Mouse (Mus musculus): ENCODE measurements around the gene Otp. TPM values are rescaled to one million over a fixed set of nuclear protein-coding genes. Genes with fewer than 3 reads are reported as not detected.

Otp gene
- not detected in 2 replicates for polyA plus RNA-seq (2015; fragmentation: Nextera tagmentation; extraction: Ambion mirVana)

GRCm38 (mm10) chr13:94875396-94875880 lies at the start of gene Otp:
Gene Otp (plus strand): TSS chr13:94875602.
- ATAC-seq (replicated peaks; ENCODE audit: extremely low read depth, insufficient read depth, low FRiP score) = no peak

GRCm38 (mm10) chr13:94826389-94826788 lies 49.0 kb upstream of the Otp start:
- 0 out of 2 replicates have a peak, but pooled peaks cover 3% of the 10 kb centered on the region for H3K36me3 ChIP-seq (ENCODE audit: control insufficient read depth, insufficient read depth)
- no peak overlapping the region for H3K27ac ChIP-seq (ENCODE audit: low read length)
- no peak for ATAC-seq (replicated peaks; ENCODE audit: extremely low read depth, insufficient read depth, low FRiP score)
- H3K4me2 ChIP-seq (ENCODE audit: low read depth, low read length) = no peak overlapping the region
- no peak overlapping the region for H3K9ac ChIP-seq (ENCODE audit: low read length)
- no peak overlapping the region for H3K4me3 ChIP-seq (ENCODE audit: low read length)
- no peaks in the 10 kb centered on the region for H3K9me3 ChIP-seq (replicated peaks; ENCODE audit: control insufficient read depth, low read length)
- peaks cover 13% of the 10 kb centered on the region for H3K4me1 ChIP-seq (ENCODE audit: control insufficient read depth, insufficient read depth, low read length)
- WGBS = 75% methylated on average over 5 of the region's 5 CpGs
- no peaks in the 10 kb centered on the region for H3K27me3 ChIP-seq (ENCODE audit: control insufficient read depth, insufficient read depth, low read length)

More at GRCm38 (mm10) chr13:94875396-94875880, at the start of gene Otp:
- no peaks in the 10 kb centered on the region for H3K4me1 ChIP-seq (ENCODE audit: control insufficient read depth, insufficient read depth, low read length)
- 2% methylated on average over 30 of the region's 30 CpGs for WGBS
- H3K9ac ChIP-seq (ENCODE audit: low read length) = no peak within 1 kb of the TSS
- no peak within 1 kb of the TSS for H3K27ac ChIP-seq (ENCODE audit: low read length)
- peaks cover 64% of the 10 kb centered on the region for H3K27me3 ChIP-seq (ENCODE audit: control insufficient read depth, insufficient read depth, low read length)
- no peak within 1 kb of the TSS for H3K4me2 ChIP-seq (ENCODE audit: low read depth, low read length)
- no peak within 1 kb of the TSS for H3K4me3 ChIP-seq (ENCODE audit: low read length)
- H3K36me3 ChIP-seq (ENCODE audit: control insufficient read depth, insufficient read depth) = no peaks in the 10 kb centered on the region
- H3K9me3 ChIP-seq (replicated peaks; ENCODE audit: control insufficient read depth, low read length) = no peaks in the 10 kb centered on the region

GRCm38 (mm10) chr13:94826986-94827385 lies 48.4 kb upstream of the Otp start:
- H3K4me1 ChIP-seq (ENCODE audit: control insufficient read depth, insufficient read depth, low read length) = peaks cover 13% of the 10 kb centered on the region
- 0 out of 2 replicates have a peak, but pooled peaks cover 3% of the 10 kb centered on the region for H3K36me3 ChIP-seq (ENCODE audit: control insufficient read depth, insufficient read depth)
- no peak overlapping the region for H3K4me2 ChIP-seq (ENCODE audit: low read depth, low read length)
- H3K4me3 ChIP-seq (ENCODE audit: low read length) = no peak overlapping the region
- H3K27me3 ChIP-seq (ENCODE audit: control insufficient read depth, insufficient read depth, low read length) = no peaks in the 10 kb centered on the region
- H3K9ac ChIP-seq (ENCODE audit: low read length) = no peak overlapping the region
- 88% methylated on average over 2 of the region's 2 CpGs for WGBS
- no peaks in the 10 kb centered on the region for H3K9me3 ChIP-seq (replicated peaks; ENCODE audit: control insufficient read depth, low read length)
- ATAC-seq (replicated peaks; ENCODE audit: extremely low read depth, insufficient read depth, low FRiP score) = no peak
- H3K27ac ChIP-seq (ENCODE audit: low read length) = no peak overlapping the region

GRCm38 (mm10) chr13:94827847-94828246 lies 47.6 kb upstream of the Otp start:
- Histone ChIP-seq H3K4me1 (ENCODE audit: control insufficient read depth, insufficient read depth, low read length) (peaks cover 13% of the 10 kb centered on the region), H3K36me3 (ENCODE audit: control insufficient read depth, insufficient read depth) (peaks cover 9% of the 10 kb centered on the region), H3K9ac (ENCODE audit: low read length) (no peak overlapping the region), H3K27ac (ENCODE audit: low read length) (no peak overlapping the region), H3K4me2 (ENCODE audit: low read depth, low read length) (no peak overlapping the region), H3K9me3 (replicated peaks; ENCODE audit: control insufficient read depth, low read length) (no peaks in the 10 kb centered on the region), H3K27me3 (ENCODE audit: control insufficient read depth, insufficient read depth, low read length) (no peaks in the 10 kb centered on the region), H3K4me3 (ENCODE audit: low read length) (no peak overlapping the region)
- ATAC-seq (replicated peaks; ENCODE audit: extremely low read depth, insufficient read depth, low FRiP score) = no peak
- WGBS = 25% methylated on average over 2 of the region's 2 CpGs

- Histone ChIP-seq H3K27me3 (ENCODE audit: control insufficient read depth, insufficient read depth, low read length) (no peaks in the 10 kb centered on the region), H3K4me3 (ENCODE audit: low read length) (no peak overlapping the region), H3K36me3 (ENCODE audit: control insufficient read depth, insufficient read depth) (peaks cover 10% of the 10 kb centered on the region), H3K9ac (ENCODE audit: low read length) (no peak overlapping the region), H3K9me3 (replicated peaks; ENCODE audit: control insufficient read depth, low read length) (no peaks in the 10 kb centered on the region), H3K27ac (ENCODE audit: low read length) (no peak overlapping the region), H3K4me2 (ENCODE audit: low read depth, low read length) (no peak overlapping the region), H3K4me1 (ENCODE audit: control insufficient read depth, insufficient read depth, low read length) (no peaks in the 10 kb centered on the region)
- WGBS = 48% methylated on average over 5 of the region's 5 CpGs
- no peak for ATAC-seq (replicated peaks; ENCODE audit: extremely low read depth, insufficient read depth, low FRiP score)
These were observed 37.2 kb upstream of the Otp start for GRCm38 (mm10) chr13:94838047-94838720.

- H3K36me3 ChIP-seq (ENCODE audit: control insufficient read depth, insufficient read depth) = peaks cover 8% of the 10 kb centered on the region
- H3K9ac ChIP-seq (ENCODE audit: low read length) = no peak overlapping the region
- H3K27ac ChIP-seq (ENCODE audit: low read length) = no peak overlapping the region
- H3K27me3 ChIP-seq (ENCODE audit: control insufficient read depth, insufficient read depth, low read length) = no peaks in the 10 kb centered on the region
- no peaks in the 10 kb centered on the region for H3K4me1 ChIP-seq (ENCODE audit: control insufficient read depth, insufficient read depth, low read length)
- no peaks in the 10 kb centered on the region for H3K9me3 ChIP-seq (replicated peaks; ENCODE audit: control insufficient read depth, low read length)
- 75% methylated on average over 8 of the region's 8 CpGs for WGBS
- ATAC-seq (replicated peaks; ENCODE audit: extremely low read depth, insufficient read depth, low FRiP score) = no peak; the same call in 1 of the 2 replicates
- H3K4me3 ChIP-seq (ENCODE audit: low read length) = no peak overlapping the region
- H3K4me2 ChIP-seq (ENCODE audit: low read depth, low read length) = no peak overlapping the region
These were observed 36.6 kb upstream of the Otp start for GRCm38 (mm10) chr13:94838756-94839337.

GRCm38 (mm10) chr13:94843236-94843635 lies 32.2 kb upstream of the Otp start:
- Histone ChIP-seq H3K4me2 (ENCODE audit: low read depth, low read length) (no peak overlapping the region), H3K36me3 (ENCODE audit: control insufficient read depth, insufficient read depth) (peaks cover 4% of the 10 kb centered on the region; the same call in 1 of the 2 replicates), H3K9me3 (replicated peaks; ENCODE audit: control insufficient read depth, low read length) (no peaks in the 10 kb centered on the region), H3K9ac (ENCODE audit: low read length) (no peak overlapping the region), H3K27ac (ENCODE audit: low read length) (no peak overlapping the region), H3K4me3 (ENCODE audit: low read length) (no peak overlapping the region), H3K4me1 (ENCODE audit: control insufficient read depth, insufficient read depth, low read length) (no peaks in the 10 kb centered on the region), H3K27me3 (ENCODE audit: control insufficient read depth, insufficient read depth, low read length) (no peaks in the 10 kb centered on the region)
- 85% methylated on average over 5 of the region's 5 CpGs for WGBS
- no peak for ATAC-seq (replicated peaks; ENCODE audit: extremely low read depth, insufficient read depth, low FRiP score)

- WGBS = 68% methylated on average over 7 of the region's 7 CpGs
- Histone ChIP-seq H3K4me3 (ENCODE audit: low read length) (no peak overlapping the region), H3K4me2 (ENCODE audit: low read depth, low read length) (no peak overlapping the region), H3K27ac (ENCODE audit: low read length) (no peak overlapping the region), H3K4me1 (ENCODE audit: control insufficient read depth, insufficient read depth, low read length) (no peaks in the 10 kb centered on the region), H3K9ac (ENCODE audit: low read length) (no peak overlapping the region), H3K27me3 (ENCODE audit: control insufficient read depth, insufficient read depth, low read length) (no peaks in the 10 kb centered on the region), H3K36me3 (ENCODE audit: control insufficient read depth, insufficient read depth) (no peaks in the 10 kb centered on the region), H3K9me3 (replicated peaks; ENCODE audit: control insufficient read depth, low read length) (no peaks in the 10 kb centered on the region)
- no peak for ATAC-seq (replicated peaks; ENCODE audit: extremely low read depth, insufficient read depth, low FRiP score)
These were observed 27.5 kb upstream of the Otp start for GRCm38 (mm10) chr13:94847870-94848269.

GRCm38 (mm10) chr13:94849351-94849750 lies 26.1 kb upstream of the Otp start:
- no peaks in the 10 kb centered on the region for H3K27me3 ChIP-seq (ENCODE audit: control insufficient read depth, insufficient read depth, low read length)
- ATAC-seq (replicated peaks; ENCODE audit: extremely low read depth, insufficient read depth, low FRiP score) = no peak
- no peak overlapping the region for H3K9ac ChIP-seq (ENCODE audit: low read length)
- H3K4me2 ChIP-seq (ENCODE audit: low read depth, low read length) = no peak overlapping the region
- H3K36me3 ChIP-seq (ENCODE audit: control insufficient read depth, insufficient read depth) = no peaks in the 10 kb centered on the region
- no peak overlapping the region for H3K27ac ChIP-seq (ENCODE audit: low read length)
- H3K4me3 ChIP-seq (ENCODE audit: low read length) = no peak overlapping the region
- 59% methylated on average over 13 of the region's 13 CpGs for WGBS
- no peaks in the 10 kb centered on the region for H3K9me3 ChIP-seq (replicated peaks; ENCODE audit: control insufficient read depth, low read length)
- no peaks in the 10 kb centered on the region for H3K4me1 ChIP-seq (ENCODE audit: control insufficient read depth, insufficient read depth, low read length)
